Mouse (Mus musculus) heart, postnatal 0 days (tissue): ENCODE measurements around the gene Ago3. TPM values are rescaled to one million over a fixed set of nuclear protein-coding genes. Genes with fewer than 3 reads are reported as not detected.

Experiments
- ATAC-seq: fragments of 200-750 bp; cut with Nextera tagmentation; 2 replicates; pipeline ENCODE4 v1.8.0; 2017; ENCODE audit warnings: low read depth, moderate number of reproducible peaks, moderate library complexity; ENCODE audit not compliant: insufficient read depth
- DNase-seq: peaks from one replicate; pipeline ENCODE4 v3.0.0-alpha.2; 2016; ENCODE audit warnings: low spot score
- H3K27ac ChIP-seq: fragments of 300-500 bp; sonication (generic); 2 replicates; pipeline ENCODE4 v1.5.1; 2014; ENCODE audit warnings: low read depth, mild to moderate bottlenecking
- H3K27me3 ChIP-seq: fragments of 300-500 bp; sonication (generic); 2 replicates; pipeline ENCODE4 v1.6.1; 2014; ENCODE audit warnings: low read length, mixed read lengths; ENCODE audit not compliant: control insufficient read depth, insufficient read depth
- H3K36me3 ChIP-seq: fragments of 300-500 bp; sonication (generic); replicated peaks from 2 replicates; pipeline ENCODE4 v1.6.1; 2014; ENCODE audit warnings: low read length, mixed read lengths; ENCODE audit not compliant: control insufficient read depth, insufficient read depth
- H3K4me1 ChIP-seq: fragments of 300-500 bp; sonication (generic); 2 replicates; pipeline ENCODE4 v1.6.1; 2014; ENCODE audit warnings: antibody characterized with exemption; ENCODE audit not compliant: control insufficient read depth, insufficient read depth
- H3K4me2 ChIP-seq: fragments of 300-500 bp; sonication (generic); 2 replicates; pipeline ENCODE4 v1.6.1; 2014; ENCODE audit warnings: low read depth, mild to moderate bottlenecking, low read length, moderate library complexity
- H3K4me3 ChIP-seq: fragments of 300-500 bp; sonication (generic); 2 replicates; pipeline ENCODE4 v1.5.1; 2014; ENCODE audit warnings: low read depth, low read length
- H3K9ac ChIP-seq: fragments of 300-500 bp; sonication (generic); replicated peaks from 2 replicates; pipeline ENCODE4 v1.6.1; 2014; ENCODE audit warnings: low read depth, low read length, mixed read lengths
- H3K9me3 ChIP-seq: fragments of 300-500 bp; sonication (generic); replicated peaks from 2 replicates; pipeline ENCODE4 v1.6.1; 2016; ENCODE audit warnings: low read length; ENCODE audit not compliant: control insufficient read depth
- CTCF ChIP-seq: IDR thresholded peaks from 2 replicates; pipeline ENCODE4 v1.5.1; 2016; ENCODE audit warnings: antibody characterized with exemption, control low read depth, low read depth
- EP300 ChIP-seq: IDR thresholded peaks from 2 replicates; pipeline ENCODE4 v1.6.1; 2016; ENCODE audit warnings: antibody characterized with exemption, low read depth
- WGBS: fragments of 180-500 bp; shearing (Covaris S2); extraction: QIAGEN DNeasy Blood & Tissue Kit; methylation state at CpG from one replicate; pipeline ENCODE4 v1.1.7; 2014; 5-methylcytosine and 5-hydroxymethylcytosine counted together
- polyA plus RNA-seq: library from polyadenylated mRNA; unstranded; fragments of >200 nt; fragmentation: Nextera tagmentation; extraction: Ambion mirVana; gene quantifications from 2 replicates; pipeline ENCODE4 v1.2.1, GENCODE M21; 2015
- total RNA-seq: library from RNA; depleted of rRNA; stranded (reverse); fragments of >200 nt; gene quantifications from 2 replicates; pipeline ENCODE4 v1.2.3, GENCODE M21; 2014; ENCODE audit warnings: low replicate concordance

The Ago3 gene
- total and polyA plus RNA-seq, 2 experiments from 2014 or later = 3.3 to 8.3 TPM

DNA sequence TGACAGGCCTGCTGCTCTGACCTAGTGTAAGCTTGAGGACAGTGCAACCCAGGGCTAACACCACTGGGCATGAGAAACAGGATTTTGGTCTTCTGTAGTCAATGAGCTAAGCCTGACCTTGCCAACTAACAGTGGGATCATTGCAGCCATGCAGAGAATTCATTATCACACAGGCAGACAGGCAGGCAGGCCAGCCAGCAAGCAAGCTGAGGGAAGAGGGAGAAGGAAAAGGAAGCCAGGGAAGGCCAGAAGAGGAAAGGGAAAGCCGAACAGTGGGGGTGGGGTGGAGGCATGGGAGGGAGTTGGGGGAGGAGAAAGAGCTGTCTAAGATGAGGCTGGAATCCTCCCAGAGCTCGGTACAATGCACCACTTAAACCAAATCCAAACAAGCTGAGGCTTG, 6.9 kb upstream of the Ago3 start:
- Histone ChIP-seq H3K9ac (no peak overlapping the region), H3K27ac (no peak overlapping the region), H3K9me3 (no peaks in the 10 kb centered on the region), H3K4me1 (peaks cover 10% of the 10 kb centered on the region; the same call in 1 of the 2 replicates), H3K4me2 (no peak overlapping the region), H3K27me3 (no peaks in the 10 kb centered on the region), H3K36me3 (peaks cover 21% of the 10 kb centered on the region), H3K4me3 (no peak overlapping the region)
- 26% methylated on average over 2 of the region's 2 CpGs for WGBS
- ATAC-seq (no peak), DNase-seq (no peak)
- TF ChIP-seq EP300 (no peak), CTCF (no peak)

- no peak overlapping the region for H3K4me3 ChIP-seq
- ATAC-seq (no peak), DNase-seq (no peak)
- no peaks in the 10 kb centered on the region for H3K9me3 ChIP-seq
- H3K4me1 ChIP-seq = peaks cover 10% of the 10 kb centered on the region; the same call in 1 of the 2 replicates
- no peaks in the 10 kb centered on the region for H3K27me3 ChIP-seq
- peaks cover 6% of the 10 kb centered on the region for H3K36me3 ChIP-seq
- WGBS = 93% methylated on average over 2 of the region's 2 CpGs
- H3K27ac ChIP-seq = no peak overlapping the region
- H3K4me2 ChIP-seq = no peak overlapping the region
- no peak for TF ChIP-seq CTCF
- TF ChIP-seq EP300 = no peak
- H3K9ac ChIP-seq = no peak overlapping the region
These were observed 4.7 kb upstream of the Ago3 start for GRCm38 (mm10) chr4:126434094-126434493.

- Histone ChIP-seq H3K36me3 (no peaks in the 10 kb centered on the region), H3K4me1 (peaks cover 10% of the 10 kb centered on the region; the same call in 1 of the 2 replicates), H3K27me3 (no peaks in the 10 kb centered on the region), H3K9me3 (no peaks in the 10 kb centered on the region), H3K27ac (no peak overlapping the region), H3K4me2 (no peak overlapping the region), H3K4me3 (no peak overlapping the region), H3K9ac (no peak overlapping the region)
- DNase-seq = no peak
- WGBS = 75% methylated on average over 4 of the region's 4 CpGs
- no peak for TF ChIP-seq EP300
- no peak for TF ChIP-seq CTCF
- ATAC-seq = no peak
These were observed 3.8 kb upstream of the Ago3 start for GRCm38 (mm10) chr4:126433175-126433574.

GRCm38 (mm10) chr4:126431746-126432145, 2.4 kb upstream of the Ago3 start:
- Histone ChIP-seq H3K4me3 (no peak overlapping the region), H3K27ac (no peak overlapping the region), H3K4me1 (peaks cover 2% of the 10 kb centered on the region; the same call in 1 of the 2 replicates), H3K4me2 (no peak overlapping the region), H3K9me3 (no peaks in the 10 kb centered on the region), H3K9ac (no peak overlapping the region), H3K27me3 (no peaks in the 10 kb centered on the region), H3K36me3 (no peaks in the 10 kb centered on the region)
- 82% methylated on average over 4 of the region's 4 CpGs for WGBS
- TF ChIP-seq CTCF (no peak), EP300 (no peak)
- DNase-seq (no peak), ATAC-seq (no peak)

GRCm38 (mm10) chr4:126428682-126429346, 542 bp downstream of the Ago3 start:
- WGBS = 3% methylated on average over 23 of the region's 24 CpGs
- peak; percentile 27 for ATAC-seq

DNA sequence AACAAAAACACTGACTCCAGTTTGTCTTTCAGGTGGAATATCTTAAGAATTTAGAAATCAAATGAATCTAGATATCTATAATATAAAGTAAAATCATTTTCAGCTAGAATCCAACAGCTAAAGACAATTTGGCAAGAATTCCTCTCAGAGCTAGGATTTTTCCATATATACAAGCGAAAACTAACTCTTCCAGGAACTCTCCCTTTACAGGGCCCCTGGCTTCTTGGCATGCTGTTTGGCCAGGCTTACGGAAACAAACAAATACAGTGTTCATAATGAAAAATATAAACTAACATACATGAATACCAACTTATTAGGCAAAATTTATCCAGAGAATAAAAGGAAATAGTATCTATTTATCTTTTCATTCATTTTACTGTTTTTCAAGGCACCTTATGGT, 5.5 kb downstream of the Ago3 start:
- Histone ChIP-seq H3K9me3 (no peaks in the 10 kb centered on the region), H3K9ac (no peak overlapping the region), H3K27me3 (no peaks in the 10 kb centered on the region), H3K27ac (no peak overlapping the region), H3K4me3 (no peak overlapping the region), H3K4me1 (no peaks in the 10 kb centered on the region), H3K36me3 (no peaks in the 10 kb centered on the region), H3K4me2 (no peak overlapping the region)
- TF ChIP-seq EP300 = no peak
- no peak for TF ChIP-seq CTCF
- 80% methylated on average over 2 of the region's 2 CpGs for WGBS
- DNase-seq = no peak
- ATAC-seq = no peak

More at GRCm38 (mm10) chr4:126428682-126429346, 542 bp downstream of the Ago3 start:
- TF ChIP-seq EP300 (no peak), CTCF (no peak)
- DNase-seq = peak; percentile 9
- no peaks in the 10 kb centered on the region for H3K27me3 ChIP-seq
- peak overlapping the region; percentile 98 for H3K4me3 ChIP-seq
- no peaks in the 10 kb centered on the region for H3K9me3 ChIP-seq
- no peaks in the 10 kb centered on the region for H3K36me3 ChIP-seq
- H3K27ac ChIP-seq = peak overlapping the region; percentile 87
- H3K4me1 ChIP-seq = no peaks in the 10 kb centered on the region
- peak overlapping the region; percentile 92 for H3K9ac ChIP-seq
- peak overlapping the region; percentile 98 for H3K4me2 ChIP-seq
